Mouse (Mus musculus): ENCODE data around the gene Zfp710. TPM values are rescaled to one million over a fixed set of nuclear protein-coding genes. Genes with fewer than 3 reads are reported as not detected.

Zfp710 gene
- total and polyA plus RNA-seq, 2 experiments from 2014 or later, result 10.7 to 33.6 TPM

DNA sequence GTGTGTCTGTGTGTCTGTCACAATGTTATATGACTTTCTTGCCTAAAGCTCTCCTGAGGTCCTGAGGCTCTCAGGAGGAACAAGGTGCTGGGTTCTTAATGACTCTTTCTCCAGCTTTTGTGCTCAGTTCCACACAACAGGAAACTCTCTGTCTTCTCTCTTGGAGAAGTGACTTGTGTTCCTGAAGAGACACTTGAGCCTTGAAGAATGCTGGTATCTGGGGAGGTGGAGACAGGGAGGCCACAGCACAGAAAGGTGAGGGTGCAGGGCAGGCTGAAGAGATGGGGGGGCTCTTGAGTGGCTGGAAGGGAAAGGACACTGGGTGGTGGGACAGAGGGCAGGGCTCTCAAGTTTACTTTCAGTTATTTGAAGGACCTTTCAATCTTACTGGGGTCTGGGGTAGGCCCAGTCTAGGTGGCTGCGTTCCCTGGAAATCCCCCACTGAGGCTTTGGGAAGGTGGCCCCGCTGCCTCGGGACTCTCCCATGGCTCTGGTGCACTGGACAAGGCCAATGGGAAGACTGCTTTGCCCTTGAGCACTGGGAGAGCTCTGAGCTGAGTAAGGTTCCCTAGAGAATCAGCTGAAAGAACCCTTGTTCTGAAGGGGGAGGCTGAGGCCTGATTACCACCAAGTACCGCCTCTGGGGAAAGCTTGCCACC, 33.9 kb downstream of the Zfp710 start:
- DNase-seq (ENCODE audit: low spot score), result no peak

DNA sequence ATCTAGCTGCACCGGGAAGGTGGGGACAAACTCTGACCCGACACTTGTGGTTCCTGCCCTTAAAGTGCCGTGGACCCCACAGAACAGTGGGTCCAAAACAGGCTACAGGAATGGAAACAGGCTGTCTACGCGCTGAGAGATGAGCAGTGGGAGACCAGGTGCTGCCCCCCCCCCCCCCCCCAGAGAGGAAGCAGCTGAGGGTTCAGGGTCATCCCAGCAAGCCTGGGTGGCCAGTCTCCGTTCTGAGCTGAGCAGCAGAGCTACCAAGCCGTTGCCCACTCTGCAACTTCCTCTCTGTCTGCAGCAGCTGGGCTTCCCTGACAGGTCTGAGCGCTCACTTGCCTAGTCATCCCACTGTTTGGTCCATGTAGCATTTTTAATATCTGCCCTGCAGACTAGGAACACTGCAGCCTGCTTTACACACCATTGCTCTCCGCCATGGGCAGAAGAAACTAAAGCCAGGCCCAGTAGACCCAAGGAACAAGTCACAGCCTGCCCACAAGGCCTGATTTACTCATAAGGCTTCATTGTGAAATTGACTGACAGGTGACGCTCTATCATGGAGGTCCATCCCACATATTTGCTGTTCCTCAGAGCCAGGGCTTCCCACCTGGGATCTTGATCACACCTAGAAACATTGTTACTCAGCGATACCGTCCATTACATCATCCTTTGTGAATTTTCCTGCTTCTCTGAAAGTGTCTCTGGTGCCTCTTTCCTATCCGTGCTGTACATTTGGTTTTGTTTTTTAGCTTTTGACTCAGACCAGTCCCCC, 34.6 kb downstream of the Zfp710 start:
- no peaks in the 10 kb centered on the region for H3K27me3 ChIP-seq (ENCODE audit: insufficient read depth, low read length)
- H3K4me3 ChIP-seq (ENCODE audit: low read depth, low read length), result no peak overlapping the region
- WGBS, result 77% methylated on average over 11 of the region's 13 CpGs
- no peak overlapping the region for H3K4me2 ChIP-seq (ENCODE audit: low read depth, low read length, poor library complexity, severe bottlenecking)
- DNase-seq (ENCODE audit: low spot score) (no peak), ATAC-seq (ENCODE audit: low FRiP score) (no peak)
- H3K9ac ChIP-seq (replicated peaks; ENCODE audit: low read length, poor library complexity, severe bottlenecking), result no peak overlapping the region
- no peak for TF ChIP-seq CTCF (IDR thresholded peaks at IDR 0.05)
- H3K36me3 ChIP-seq (ENCODE audit: insufficient read depth, low read length), result no peaks in the 10 kb centered on the region
- H3K27ac ChIP-seq (ENCODE audit: low read depth, low read length), result no peak overlapping the region
- peaks cover 20% of the 10 kb centered on the region; the same call in 1 of the 2 replicates for H3K4me1 ChIP-seq (ENCODE audit: insufficient read depth, low read length)
- no peaks in the 10 kb centered on the region for H3K9me3 ChIP-seq (ENCODE audit: low read length)

More for the DNA sequence above, 33.9 kb downstream of the Zfp710 start:
- no peak for TF ChIP-seq CTCF (IDR thresholded peaks at IDR 0.05)
- no peak overlapping the region for H3K4me2 ChIP-seq (ENCODE audit: low read depth, low read length, poor library complexity, severe bottlenecking)
- H3K9me3 ChIP-seq (ENCODE audit: low read length), result no peaks in the 10 kb centered on the region
- no peak overlapping the region for H3K27ac ChIP-seq (ENCODE audit: low read depth, low read length)
- H3K36me3 ChIP-seq (ENCODE audit: insufficient read depth, low read length), result no peaks in the 10 kb centered on the region
- H3K4me1 ChIP-seq (ENCODE audit: insufficient read depth, low read length), result peaks cover 14% of the 10 kb centered on the region; the same call in 1 of the 2 replicates
- H3K27me3 ChIP-seq (ENCODE audit: insufficient read depth, low read length), result no peaks in the 10 kb centered on the region
- WGBS, result 65% methylated on average over 4 of the region's 4 CpGs
- ATAC-seq (ENCODE audit: low FRiP score), result no peak
- H3K9ac ChIP-seq (replicated peaks; ENCODE audit: low read length, poor library complexity, severe bottlenecking), result no peak overlapping the region
- H3K4me3 ChIP-seq (ENCODE audit: low read depth, low read length), result no peak overlapping the region

DNA sequence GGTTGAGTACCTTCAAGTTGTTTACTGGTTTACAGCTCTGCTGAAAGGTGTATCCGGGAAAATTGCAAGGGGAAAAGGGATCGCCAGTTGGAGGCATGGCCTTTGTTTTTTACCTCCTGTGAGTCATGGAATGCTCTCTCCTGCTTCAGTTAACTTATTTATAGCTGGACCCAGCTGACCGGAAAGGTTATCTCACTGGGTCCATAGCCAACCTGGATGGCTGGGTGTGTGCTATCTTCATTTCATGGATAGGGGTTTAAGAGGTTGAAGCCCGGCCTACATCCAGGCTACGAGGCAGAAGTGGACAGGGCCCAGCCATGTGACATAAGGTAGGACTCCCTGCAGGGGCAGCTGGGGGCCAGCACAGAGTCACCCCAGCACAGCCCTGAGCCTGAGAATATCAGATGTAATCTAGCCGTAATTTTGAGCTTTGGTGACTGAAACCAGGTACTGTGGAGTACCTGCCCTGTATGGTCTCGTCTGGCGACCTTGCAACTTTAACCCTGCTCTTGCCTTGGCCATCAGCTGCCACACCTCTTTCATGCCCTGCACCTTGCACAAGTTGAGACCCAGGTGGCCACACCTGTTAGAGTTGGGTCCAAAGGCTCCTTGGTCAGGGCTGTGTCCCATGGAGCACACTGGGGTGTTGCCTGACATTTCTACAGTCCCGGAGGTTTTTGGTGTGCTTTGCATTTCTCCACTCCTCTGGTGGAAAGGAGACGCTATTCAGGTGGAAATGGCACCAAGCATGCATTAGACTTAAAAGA, 35.6 kb downstream of the Zfp710 start:
- Histone ChIP-seq H3K9me3 (ENCODE audit: low read length) (no peaks in the 10 kb centered on the region), H3K4me2 (ENCODE audit: low read depth, low read length, poor library complexity, severe bottlenecking) (no peak overlapping the region), H3K36me3 (ENCODE audit: insufficient read depth, low read length) (no peaks in the 10 kb centered on the region), H3K4me1 (ENCODE audit: insufficient read depth, low read length) (peaks cover 20% of the 10 kb centered on the region; the same call in 1 of the 2 replicates), H3K4me3 (ENCODE audit: low read depth, low read length) (no peak overlapping the region), H3K27me3 (ENCODE audit: insufficient read depth, low read length) (no peaks in the 10 kb centered on the region), H3K9ac (replicated peaks; ENCODE audit: low read length, poor library complexity, severe bottlenecking) (no peak overlapping the region), H3K27ac (ENCODE audit: low read depth, low read length) (no peak overlapping the region)
- ATAC-seq (ENCODE audit: low FRiP score) (no peak), DNase-seq (ENCODE audit: low spot score) (no peak)
- TF ChIP-seq CTCF (IDR thresholded peaks at IDR 0.05), result no peak
- WGBS, result 88% methylated on average over 10 of the region's 10 CpGs

DNA sequence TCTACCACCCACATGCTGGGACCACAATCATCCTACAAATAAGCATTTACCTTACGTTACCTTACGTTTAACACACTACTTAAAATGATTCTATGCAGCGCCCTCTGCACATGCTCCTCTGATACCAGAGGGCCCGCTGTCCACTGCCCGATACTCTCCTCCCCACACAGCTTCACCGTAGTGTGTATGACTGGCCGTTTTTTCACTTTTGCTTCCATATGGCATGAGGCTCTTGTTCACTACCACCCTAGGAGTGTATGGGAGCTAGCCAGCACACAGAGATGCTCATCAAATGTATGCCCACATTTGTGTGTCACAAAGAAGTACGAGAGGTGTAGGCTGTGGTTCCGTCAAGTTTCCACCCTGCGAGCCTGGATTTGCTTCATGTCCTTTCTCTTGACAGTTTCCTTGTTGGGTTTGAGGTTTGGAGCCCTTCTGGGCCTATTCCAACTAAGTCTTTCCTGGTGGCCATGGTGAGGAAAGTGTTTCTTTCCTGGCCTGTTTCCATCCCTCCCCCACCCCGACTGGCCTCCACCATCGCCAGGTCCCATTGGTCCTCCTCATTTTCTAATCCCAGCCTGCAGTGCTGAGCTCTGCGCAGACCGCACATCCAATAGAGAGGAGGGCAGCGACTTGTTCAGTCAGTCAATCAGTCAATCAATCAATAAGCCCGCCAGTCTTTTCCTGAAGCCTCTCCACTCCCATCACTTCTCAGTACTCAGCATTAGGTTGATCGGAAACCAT, 37.6 kb downstream of the Zfp710 start:
- Histone ChIP-seq H3K4me3 (ENCODE audit: low read depth, low read length) (no peak overlapping the region), H3K27me3 (ENCODE audit: insufficient read depth, low read length) (no peaks in the 10 kb centered on the region), H3K4me2 (ENCODE audit: low read depth, low read length, poor library complexity, severe bottlenecking) (no peak overlapping the region), H3K36me3 (ENCODE audit: insufficient read depth, low read length) (no peaks in the 10 kb centered on the region), H3K4me1 (ENCODE audit: insufficient read depth, low read length) (peaks cover 18% of the 10 kb centered on the region; the same call in 1 of the 2 replicates), H3K9me3 (ENCODE audit: low read length) (no peaks in the 10 kb centered on the region), H3K27ac (ENCODE audit: low read depth, low read length) (no peak overlapping the region), H3K9ac (replicated peaks; ENCODE audit: low read length, poor library complexity, severe bottlenecking) (no peak overlapping the region)
- ATAC-seq (ENCODE audit: low FRiP score), result no peak
- no peak for TF ChIP-seq CTCF (IDR thresholded peaks at IDR 0.05)
- peak; percentile 33 for DNase-seq (ENCODE audit: low spot score)
- 83% methylated on average over 17 of the region's 17 CpGs for WGBS

DNA sequence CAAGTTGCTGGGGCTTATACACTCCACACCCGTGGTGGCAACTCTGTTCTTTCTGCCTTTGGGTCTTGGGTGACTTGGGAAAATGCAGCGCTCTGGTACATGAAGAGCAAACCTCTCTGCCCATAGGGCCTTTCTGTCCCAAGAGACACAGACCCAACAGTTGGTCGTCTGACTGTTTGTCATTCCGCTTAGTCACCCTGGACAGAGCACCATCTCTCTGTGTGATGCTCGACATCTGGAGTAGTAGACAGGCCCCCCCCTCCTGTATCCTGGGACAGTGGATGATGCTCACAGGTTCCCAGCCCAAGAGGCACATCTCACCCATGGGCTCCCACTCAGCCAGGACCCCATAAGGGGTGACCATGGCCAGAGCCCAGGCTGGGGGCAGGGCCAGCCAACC, 38.6 kb downstream of the Zfp710 start:
- 66% methylated on average over 5 of the region's 5 CpGs for WGBS
- ATAC-seq (ENCODE audit: low FRiP score), result no peak
- no peak overlapping the region for H3K27ac ChIP-seq (ENCODE audit: low read depth, low read length)

More for the DNA sequence above, 38.6 kb downstream of the Zfp710 start:
- DNase-seq (ENCODE audit: low spot score), result no peak
- Histone ChIP-seq H3K9me3 (ENCODE audit: low read length) (no peaks in the 10 kb centered on the region), H3K4me3 (ENCODE audit: low read depth, low read length) (no peak overlapping the region), H3K4me1 (ENCODE audit: insufficient read depth, low read length) (peaks cover 10% of the 10 kb centered on the region; the same call in 1 of the 2 replicates), H3K4me2 (ENCODE audit: low read depth, low read length, poor library complexity, severe bottlenecking) (no peak overlapping the region; the same call in 1 of the 2 replicates), H3K27me3 (ENCODE audit: insufficient read depth, low read length) (no peaks in the 10 kb centered on the region), H3K36me3 (ENCODE audit: insufficient read depth, low read length) (no peaks in the 10 kb centered on the region), H3K9ac (replicated peaks; ENCODE audit: low read length, poor library complexity, severe bottlenecking) (peak overlapping the region; percentile 36; the same call in 1 of the 2 replicates)
- TF ChIP-seq CTCF (IDR thresholded peaks at IDR 0.05), result no peak
